Mouse (Mus musculus) lung, adult 2 months (tissue): ENCODE measurements around the gene I830077J02Rik. TPM values are rescaled to one million over a fixed set of nuclear protein-coding genes. Genes with fewer than 3 reads are reported as not detected.
A peak's percentile ranks its signal among the peaks of the same experiment; 100 is the strongest.

ENCODE experiments used
- DNase-seq: peaks from one replicate; pipeline ENCODE4 v3.0.0; 2022
- H3K4me1 ChIP-seq: fragments of 200-500 bp; 2 replicates; pipeline ENCODE4 v1.6.1; 2011; ENCODE audit warnings: low read length; ENCODE audit not compliant: control insufficient read depth, insufficient read depth
- H3K4me3 ChIP-seq: fragments of 200-500 bp; replicated peaks from 2 replicates; pipeline ENCODE3; 2011; ENCODE audit warnings: low read depth, mild to moderate bottlenecking, control low read depth, low read length; ENCODE audit errors: extremely low read depth
- CTCF ChIP-seq: fragments of 200-500 bp; IDR thresholded peaks from 2 replicates; pipeline ENCODE4 v1.5.1; 2011; ENCODE audit warnings: mild to moderate bottlenecking, low read length, control low read depth; ENCODE audit not compliant: insufficient read depth
- POLR2A ChIP-seq: fragments of 200-500 bp; IDR thresholded peaks from 2 replicates; pipeline ENCODE4 v1.6.1; 2011; ENCODE audit warnings: low read depth, mild to moderate bottlenecking, control low read depth, low read length, borderline replicate concordance; ENCODE audit errors: extremely low read depth
- WGBS: fragments of 180-500 bp; shearing (Covaris S2); methylation state at CpG from one replicate; pipeline ENCODE4 v1.1.7; 2018; 5-methylcytosine and 5-hydroxymethylcytosine counted together
- polyA plus RNA-seq: library from polyadenylated mRNA; depleted of rRNA; stranded (reverse); fragments of >200 nt; gene quantifications from 2 replicates; pipeline ENCODE4 v1.2.3, GENCODE M21; 2012

Gene I830077J02Rik
- polyA plus RNA-seq, 1 experiment, result 3.7 TPM

DNA sequence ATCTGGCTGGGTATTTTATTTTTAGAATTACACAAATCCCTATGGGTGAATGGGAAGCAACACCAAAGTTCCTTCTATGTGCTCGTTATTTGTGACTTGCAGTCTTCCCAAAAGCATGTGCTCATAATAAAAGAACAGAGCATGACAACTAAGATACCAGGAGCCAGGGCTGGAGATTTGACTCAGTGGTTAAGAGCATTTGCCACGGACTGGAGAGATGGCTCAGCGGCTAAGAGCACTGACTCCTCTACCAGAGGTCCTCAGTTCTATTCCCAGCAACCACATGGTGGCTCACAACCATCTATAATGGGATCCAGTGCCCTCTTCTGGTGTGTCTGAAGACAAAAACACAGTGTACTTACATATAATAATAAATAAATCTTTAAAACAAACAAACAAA, 35.7 kb downstream of the I830077J02Rik start:
- DNase-seq, result no peak
- TF ChIP-seq POLR2A (no peak), CTCF (no peak)
- WGBS, result 75% methylated on average over 3 of the region's 3 CpGs

GRCm38 (mm10) chr3:105894601-105895592, 37.6 kb downstream of the I830077J02Rik start:
- H3K4me3 ChIP-seq, result no peak overlapping the region
- WGBS, result 35% methylated on average over 23 of the region's 23 CpGs

More for the DNA sequence above, 35.7 kb downstream of the I830077J02Rik start:
- Histone ChIP-seq H3K4me3 (no peak overlapping the region), H3K4me1 (peaks cover 23% of the 10 kb centered on the region)

GRCm38 (mm10) chr3:105893941-105894391, 38.5 kb downstream of the I830077J02Rik start:
- Histone ChIP-seq H3K4me1 (peaks cover 25% of the 10 kb centered on the region), H3K4me3 (no peak overlapping the region)
- DNase-seq, result no peak
- no peak for TF ChIP-seq POLR2A
- TF ChIP-seq CTCF, result no peak
- WGBS, result 26% methylated on average over 6 of the region's 6 CpGs

More at GRCm38 (mm10) chr3:105894601-105895592, 37.6 kb downstream of the I830077J02Rik start:
- peak; percentile 91 for DNase-seq
- no peak for TF ChIP-seq POLR2A
- peak; percentile 90 for TF ChIP-seq CTCF
- H3K4me1 ChIP-seq, result peaks cover 25% of the 10 kb centered on the region

GRCm38 (mm10) chr3:105892572-105893495, 39.6 kb downstream of the I830077J02Rik start:
- no peak for DNase-seq
- WGBS, result 57% methylated on average over 19 of the region's 19 CpGs
- no peak for TF ChIP-seq POLR2A
- H3K4me3 ChIP-seq, result no peak overlapping the region
- peaks cover 25% of the 10 kb centered on the region for H3K4me1 ChIP-seq

GRCm38 (mm10) chr3:105891760-105892571, 40.5 kb downstream of the I830077J02Rik start:
- TF ChIP-seq POLR2A (no peak), CTCF (no peak)
- no peak for DNase-seq
- WGBS, result 48% methylated on average over 10 of the region's 10 CpGs
- Histone ChIP-seq H3K4me1 (peaks cover 25% of the 10 kb centered on the region), H3K4me3 (no peak overlapping the region)

DNA sequence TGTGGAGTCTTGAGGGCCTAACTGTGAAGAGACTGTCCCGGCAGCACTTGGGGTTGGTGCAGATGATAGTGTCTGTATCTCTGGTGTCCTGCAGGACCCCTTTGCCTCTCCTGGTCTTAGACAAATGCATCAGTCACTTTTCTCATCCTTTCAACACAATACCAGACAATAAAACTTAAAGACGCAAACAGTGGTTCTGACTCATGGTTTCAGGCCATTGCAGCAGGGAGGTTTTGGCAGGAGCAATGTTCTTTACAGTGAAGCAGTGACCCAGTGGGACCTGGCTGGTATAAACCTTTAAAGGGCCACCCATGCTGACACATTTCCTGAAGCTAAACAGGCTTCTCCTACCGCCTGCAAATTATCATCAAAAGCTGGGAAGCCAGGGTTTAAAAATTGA, 41.3 kb downstream of the I830077J02Rik start:
- no peak overlapping the region for H3K4me3 ChIP-seq
- no peak for TF ChIP-seq CTCF
- TF ChIP-seq POLR2A, result no peak
- DNase-seq, result no peak
- WGBS, result 63% methylated on average over 3 of the region's 3 CpGs
- peaks cover 25% of the 10 kb centered on the region for H3K4me1 ChIP-seq

- Histone ChIP-seq H3K4me1 (peaks cover 25% of the 10 kb centered on the region), H3K4me3 (no peak overlapping the region)
- no peak for TF ChIP-seq POLR2A
- no peak for TF ChIP-seq CTCF
- 65% methylated on average over 4 of the region's 4 CpGs for WGBS
- DNase-seq, result no peak
Measured at GRCm38 (mm10) chr3:105890220-105890619, 42.2 kb downstream of the I830077J02Rik start.

GRCm38 (mm10) chr3:105888961-105889360, 43.5 kb downstream of the I830077J02Rik start:
- no peak for DNase-seq
- TF ChIP-seq CTCF, result no peak
- TF ChIP-seq POLR2A, result no peak
- Histone ChIP-seq H3K4me1 (peaks cover 13% of the 10 kb centered on the region), H3K4me3 (no peak overlapping the region)
- WGBS, result 79% methylated on average over 3 of the region's 3 CpGs
